In the genomic region with DNA sequence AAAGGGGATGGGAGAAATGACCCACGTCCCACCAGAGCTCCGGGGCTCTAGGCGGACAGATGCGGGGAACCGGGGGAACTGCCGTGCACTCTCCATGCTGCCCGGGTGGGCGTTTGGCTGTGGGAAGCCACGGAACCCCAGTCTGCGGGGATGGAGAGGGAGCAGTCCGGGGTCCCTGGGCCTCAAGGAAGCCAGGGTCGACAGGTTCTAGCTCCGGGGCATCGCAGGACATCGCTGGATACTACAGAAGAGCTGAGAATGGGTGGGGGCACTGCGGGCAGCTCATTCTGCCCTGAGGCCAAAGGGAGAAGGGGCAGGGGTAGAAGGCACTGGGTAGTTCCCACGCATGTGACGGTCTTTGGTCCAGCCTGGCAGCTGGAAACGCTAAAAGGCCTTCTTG, we compare ENCODE assay signal across 31 mouse cellular contexts. TPM values are rescaled to one million over a fixed set of nuclear protein-coding genes. Genes with fewer than 3 reads are reported as not detected.
A peak's percentile ranks its signal among the peaks of the same experiment; 100 is the strongest.
DNase-seq lines count a peak whose midpoint lies in the region; ATAC-seq and TF ChIP-seq lines count a peak whose summit lies in the region.
"Had no signal": no experiment of that assay in that cellular context is flagged by ENCODE, and none has a peak within 500 bp of the region (broad histone marks: within the 10 kb centered on the region; RNA-seq: fewer than 3 reads in every experiment).

No protein-coding gene starts in this region.

- peak; percentile 17 for DNase-seq in gastrocnemius, adult 2 months
- DNase-seq in gastrocnemius, postnatal 36 days, result no peak
- DNase-seq in midbrain, embryonic 11.5 days (ENCODE audit: low spot score, missing footprints), result peak; percentile 60
- no peak for DNase-seq in midbrain, embryonic 14.5 days
- DNase-seq in thymus, postnatal 4 days, result peak; percentile 34
- DNase-seq in thymus, postnatal 0 days (ENCODE audit: low spot score), result no peak
- DNase-seq in spleen, adult 12 weeks (ENCODE audit: low spot score), result no peak
- DNase-seq: adrenal gland, adult 8-10 months; cerebellum, adult 2 months; cerebellum, postnatal 14 days; gastrocnemius, postnatal 25 days; heart, adult 18-20 months; heart, postnatal 36 days; kidney, adult 18-20 months; kidney, postnatal 36 days; left cerebral cortex, postnatal 4 days; liver; lung, adult 2 months; lung, postnatal 14 days; right cerebral cortex, adult 18-20 months; right cerebral cortex, postnatal 4 days; thymus, postnatal 14 days had no signal

- H3K27ac ChIP-seq in gastrocnemius, adult 2 months, result no peak overlapping the region
- no peak overlapping the region for H3K27ac ChIP-seq in midbrain, embryonic 11.5 days (ENCODE audit: low read depth, low read length)
- H3K27ac ChIP-seq in midbrain, embryonic 14.5 days (replicated peaks; ENCODE audit: low read depth, low read length), result no peak overlapping the region
- no peak overlapping the region for H3K27ac ChIP-seq in midbrain, embryonic 16.5 days (ENCODE audit: low read length)
- H3K27ac ChIP-seq: forebrain, embryonic 12.5 days; hindbrain, embryonic 13.5 days; kidney, embryonic 15.5 days; layer of hippocampus, adult 2 months; liver, embryonic 14.5 days; neural tube, embryonic 12.5 days had no signal

- 83% methylated on average over 19 of the region's 19 CpGs for WGBS in midbrain, embryonic 11.5 days
- 82% methylated on average over 19 of the region's 19 CpGs for WGBS in midbrain, embryonic 14.5 days
- 86% methylated on average over 19 of the region's 19 CpGs for WGBS in midbrain, embryonic 16.5 days

- H3K27me3 ChIP-seq in midbrain, embryonic 11.5 days (ENCODE audit: control insufficient read depth, insufficient read depth, low read length), result no peaks in the 10 kb centered on the region
- no peaks in the 10 kb centered on the region for H3K27me3 ChIP-seq in midbrain, embryonic 14.5 days (ENCODE audit: control insufficient read depth, insufficient read depth, low read length)
- H3K27me3 ChIP-seq in midbrain, embryonic 16.5 days (ENCODE audit: control insufficient read depth, insufficient read depth, low read depth, low read length), result no peaks in the 10 kb centered on the region
- H3K27me3 ChIP-seq: forebrain, embryonic 12.5 days; hindbrain, embryonic 13.5 days; kidney, embryonic 15.5 days; neural tube, embryonic 12.5 days had no signal

- H3K4me2 ChIP-seq in midbrain, embryonic 11.5 days, result no peak overlapping the region
- H3K4me2 ChIP-seq in midbrain, embryonic 14.5 days (ENCODE audit: low read length), result no peak overlapping the region
- H3K4me2 ChIP-seq in midbrain, embryonic 16.5 days (ENCODE audit: low read length), result no peak overlapping the region
- H3K4me2 ChIP-seq: forebrain, embryonic 12.5 days; heart, embryonic 11.5 days; hindbrain, embryonic 13.5 days; kidney, embryonic 15.5 days; neural tube, embryonic 12.5 days had no signal

- H3K36me3 ChIP-seq in midbrain, embryonic 11.5 days (ENCODE audit: control insufficient read depth, insufficient read depth, low read length), result no peaks in the 10 kb centered on the region
- H3K36me3 ChIP-seq in midbrain, embryonic 14.5 days (ENCODE audit: control insufficient read depth, insufficient read depth, low read length), result 0 out of 2 replicates have a peak, but pooled peaks cover 4% of the 10 kb centered on the region
- 0 out of 2 replicates have a peak, but pooled peaks cover 3% of the 10 kb centered on the region for H3K36me3 ChIP-seq in midbrain, embryonic 16.5 days (ENCODE audit: control insufficient read depth, insufficient read depth, low read length)
- H3K36me3 ChIP-seq: forebrain, embryonic 12.5 days; hindbrain, embryonic 13.5 days; kidney, embryonic 15.5 days; neural tube, embryonic 12.5 days had no signal

- ATAC-seq in midbrain, embryonic 11.5 days (ENCODE audit: low FRiP score), result no peak
- no peak for ATAC-seq in midbrain, embryonic 14.5 days (ENCODE audit: low FRiP score, low TSS enrichment)
- peak; percentile 5; the same call in 1 of the 2 replicates for ATAC-seq in midbrain, embryonic 16.5 days

- no peaks in the 10 kb centered on the region for H3K9me3 ChIP-seq in midbrain, embryonic 11.5 days (ENCODE audit: control insufficient read depth, low read length)
- H3K9me3 ChIP-seq in midbrain, embryonic 14.5 days (ENCODE audit: control insufficient read depth, low read length), result no peaks in the 10 kb centered on the region
- H3K9me3 ChIP-seq in midbrain, embryonic 16.5 days (replicated peaks; ENCODE audit: control insufficient read depth, low read length, poor library complexity, severe bottlenecking), result no peaks in the 10 kb centered on the region
- H3K9me3 ChIP-seq: forebrain, embryonic 12.5 days; hindbrain, embryonic 13.5 days; kidney, embryonic 15.5 days; neural tube, embryonic 12.5 days had no signal

- intact Hi-C loops in gastrocnemius, adult 2 months (cut with DNase I), result no loop called here
- intact Hi-C loops in gastrocnemius, postnatal 36 days (cut with DNase I), result no loop called here

- H3K9ac ChIP-seq in midbrain, embryonic 11.5 days (ENCODE audit: low read length), result no peak overlapping the region
- no peak overlapping the region for H3K9ac ChIP-seq in midbrain, embryonic 14.5 days (replicated peaks; ENCODE audit: low read length)
- no peak overlapping the region for H3K9ac ChIP-seq in midbrain, embryonic 16.5 days (ENCODE audit: low read depth, low read length)
- H3K9ac ChIP-seq: forebrain, embryonic 12.5 days; hindbrain, embryonic 13.5 days; kidney, embryonic 15.5 days; liver, embryonic 14.5 days; neural tube, embryonic 12.5 days had no signal

- TF ChIP-seq CTCF in gastrocnemius, adult 2 months (IDR thresholded peaks at IDR 0.05), result no peak

- no peak overlapping the region for H3K4me3 ChIP-seq in gastrocnemius, adult 2 months
- no peak overlapping the region for H3K4me3 ChIP-seq in midbrain, embryonic 11.5 days (ENCODE audit: low read depth, low read length)
- no peak overlapping the region for H3K4me3 ChIP-seq in midbrain, embryonic 14.5 days (replicated peaks; ENCODE audit: low read depth, low read length)
- no peak overlapping the region for H3K4me3 ChIP-seq in midbrain, embryonic 16.5 days (ENCODE audit: low read depth, low read length)
- H3K4me3 ChIP-seq: erythroblast, embryonic 14.5 days; forebrain, embryonic 12.5 days; hindbrain, embryonic 13.5 days; kidney, embryonic 15.5 days; layer of hippocampus, adult 2 months; neural tube, embryonic 12.5 days had no signal

- no peaks in the 10 kb centered on the region for H3K4me1 ChIP-seq in midbrain, embryonic 11.5 days (ENCODE audit: control insufficient read depth, insufficient read depth, low read length)
- H3K4me1 ChIP-seq in midbrain, embryonic 14.5 days (ENCODE audit: control insufficient read depth, insufficient read depth, low read length), result no peaks in the 10 kb centered on the region
- no peaks in the 10 kb centered on the region for H3K4me1 ChIP-seq in midbrain, embryonic 16.5 days (ENCODE audit: control insufficient read depth, insufficient read depth, low read length)
- H3K4me1 ChIP-seq: kidney, embryonic 15.5 days; neural tube, embryonic 12.5 days had no signal

RNA-seq across cellular contexts. Expression of a gene that starts 41.7 kb away (rescaled TPM):
- 1 to 10 TPM in 1 of 2 experiments, under 1 TPM in 1; 0.74 to 1.5 TPM for total RNA-seq in gastrocnemius, adult 2 months (2021)
- total RNA-seq in gastrocnemius, postnatal 36 days (2021), result under 1 TPM; 0.91 to 0.94 TPM
- polyA plus RNA-seq in midbrain, embryonic 11.5 days (2014; fragmentation: Nextera tagmentation; extraction: Ambion mirVana), result 29.4 and 32.2 TPM in 2 replicates
- polyA plus RNA-seq in midbrain, embryonic 14.5 days (2014; fragmentation: Nextera tagmentation; extraction: Ambion mirVana), result 113 and 117 TPM in 2 replicates
- 16.7 and 18.0 TPM in 2 replicates for polyA plus RNA-seq in thymus, postnatal 0 days (2015; fragmentation: Nextera tagmentation; extraction: Ambion mirVana)
- 130 and 149 TPM in 2 replicates for polyA plus RNA-seq in midbrain, embryonic 16.5 days (2015; fragmentation: Nextera tagmentation; extraction: Ambion mirVana)

Comparison
In these comparisons a context has a peak if more than half of its experiments do, and no peak if none do; other contexts are left out.
1. DNase-seq: peak in gastrocnemius, adult 2 months (single experiment), midbrain, embryonic 11.5 days (single experiment) and thymus, postnatal 4 days (single experiment); none in gastrocnemius, postnatal 36 days (0 of 2), midbrain, embryonic 14.5 days (single experiment), thymus, postnatal 0 days (single experiment) and spleen, adult 12 weeks (single experiment).